Comparison of ENCODE assay signal across 8 mouse cellular contexts in the genomic region with DNA sequence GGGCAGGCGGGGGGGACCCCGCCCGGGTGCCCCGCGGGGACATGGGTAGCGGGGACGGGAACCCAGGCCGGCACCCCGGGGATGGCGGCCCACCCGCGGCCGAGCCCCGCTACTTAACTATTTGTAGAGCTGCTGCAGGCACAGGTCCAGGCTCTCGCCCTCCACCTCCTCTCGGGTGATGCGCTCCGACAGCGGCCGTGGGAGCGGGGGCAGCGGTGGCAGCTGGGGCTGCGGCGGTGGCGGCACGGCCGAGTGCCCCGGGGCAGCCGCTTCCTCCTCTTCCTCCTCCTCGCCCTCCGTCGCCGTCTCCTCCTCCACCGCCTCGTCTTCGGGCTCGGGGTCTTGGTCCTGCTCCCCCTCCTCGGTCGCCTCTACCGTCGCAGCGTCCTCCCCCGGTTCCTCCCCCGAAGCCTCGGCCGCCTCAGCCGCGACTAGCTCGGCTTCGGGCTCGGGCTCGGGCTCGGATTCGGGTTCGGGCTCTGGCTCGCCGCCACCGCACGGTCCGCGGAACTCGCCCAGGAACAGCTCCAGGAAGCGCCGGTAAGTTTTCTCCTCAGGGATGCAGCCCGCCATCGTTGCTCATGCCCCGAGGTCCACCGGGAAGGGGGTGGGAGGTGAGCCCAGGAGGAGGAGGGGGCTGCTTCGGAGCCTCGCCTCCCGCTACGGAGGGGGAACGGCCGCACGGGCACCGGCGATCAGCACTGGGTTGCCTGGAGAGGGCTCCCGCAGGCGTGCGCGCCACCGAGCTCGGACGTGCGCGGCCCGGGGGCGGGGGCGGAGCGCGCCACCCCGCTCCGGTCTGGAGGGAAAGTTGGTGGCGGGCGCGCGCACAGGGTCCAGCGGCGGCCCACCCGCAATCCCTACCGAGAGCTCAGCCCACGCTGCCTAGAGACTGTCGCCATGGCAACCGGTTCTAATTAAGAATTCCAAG. TPM values are rescaled to one million over a fixed set of nuclear protein-coding genes. Genes with fewer than 3 reads are reported as not detected.
DNase-seq lines count a peak whose midpoint lies in the region; ATAC-seq lines count a peak whose summit lies in the region.

A gene (minus strand): TSS at position 693 of the 931 bp plus-strand sequence.

- peak within 1 kb of the TSS; percentile 79 for H3K4me2 ChIP-seq in hindbrain, embryonic 16.5 days (ENCODE audit: low read length)

- H3K9ac ChIP-seq in hindbrain, embryonic 16.5 days (ENCODE audit: low read depth, low read length): peak within 1 kb of the TSS; percentile 94

- peaks cover 6% of the 10 kb centered on the region for H3K4me1 ChIP-seq in hindbrain, embryonic 16.5 days (ENCODE audit: control insufficient read depth, insufficient read depth, low read depth, low read length)

- peak; percentile 89 for DNase-seq in R1 (ENCODE audit: low read depth, low spot score)
- peak; percentile 73 to 87 for DNase-seq in cerebellum, postnatal 4 days (ENCODE audit: low spot score in 2 of 2)
- DNase-seq in gastrocnemius, adult 18-20 months (ENCODE audit: low spot score): peak; percentile 8
- DNase-seq in left cerebral cortex, adult 18-20 months (ENCODE audit: low spot score in 2 of 2): peak; percentile 76 to 89
- peak; percentile 67 to 80 for DNase-seq in lung, postnatal 4 days
- peak; percentile 88 for DNase-seq in right cerebral cortex, adult 18-20 months
- DNase-seq in urinary bladder, adult 2 months (ENCODE audit: low spot score): peak; percentile 50

- H3K4me3 ChIP-seq in hindbrain, embryonic 16.5 days (ENCODE audit: low read length): peak within 1 kb of the TSS; percentile 93

- H3K9me3 ChIP-seq in hindbrain, embryonic 16.5 days (ENCODE audit: control insufficient read depth, low read length): no peaks in the 10 kb centered on the region

- H3K36me3 ChIP-seq in hindbrain, embryonic 16.5 days (ENCODE audit: control insufficient read depth, insufficient read depth, low read length): no peaks in the 10 kb centered on the region

- peak; percentile 97 for ATAC-seq in hindbrain, embryonic 16.5 days

- under 1% methylated on average over 100 of the region's 104 CpGs for WGBS in hindbrain, embryonic 16.5 days

- no peaks in the 10 kb centered on the region for H3K27me3 ChIP-seq in hindbrain, embryonic 16.5 days (replicated peaks; ENCODE audit: control insufficient read depth, insufficient read depth, low read length)

- peak within 1 kb of the TSS; percentile 84 for H3K27ac ChIP-seq in hindbrain, embryonic 16.5 days (ENCODE audit: low read depth, low read length)

RNA-seq across cellular contexts. Expression of the gene that starts here (rescaled TPM):
- total RNA-seq in gastrocnemius, adult 18-20 months (2021): under 1 TPM; 0.46 to 0.97 TPM
- 21.9 and 22.6 TPM in 2 replicates for polyA plus RNA-seq in hindbrain, embryonic 16.5 days (2015; fragmentation: Nextera tagmentation; extraction: Ambion mirVana)
- total RNA-seq in left cerebral cortex, adult 18-20 months (2021): 100 to 1,000 TPM; 134 to 135 TPM
- polyA plus RNA-seq in urinary bladder, adult 2 months (2012; rRNA removed): 2.4 and 3.4 TPM in 2 replicates

Comparison
In these comparisons a context has a peak if more than half of its experiments do, and no peak if none do; other contexts are left out.
1. Peak in every context shown above with its lines: DNase-seq, ATAC-seq, H3K4me3 ChIP-seq and H3K27ac ChIP-seq.
2. RNA of the gene that starts here (total RNA-seq): 134 to 135 TPM in left cerebral cortex, adult 18-20 months; 0.46 to 0.97 TPM in gastrocnemius, adult 18-20 months; every median in the first group is over 10 times any median in the second.
3. Peak in DNase-seq in gastrocnemius, adult 18-20 months; RNA of the gene not detected or under 1 TPM.
4. DNase-seq: peak in every context shown above with its lines; median percentile 89 in R1; 88 in right cerebral cortex, adult 18-20 months; 82 in left cerebral cortex, adult 18-20 months; 80 in cerebellum, postnatal 4 days; 74 in lung, postnatal 4 days; 50 in urinary bladder, adult 2 months; 8 in gastrocnemius, adult 18-20 months.